Mouse (Mus musculus): ENCODE data around the gene Gnaz.
A peak's percentile ranks its signal among the peaks of the same experiment; 100 is the strongest.

Gene Gnaz

DNA sequence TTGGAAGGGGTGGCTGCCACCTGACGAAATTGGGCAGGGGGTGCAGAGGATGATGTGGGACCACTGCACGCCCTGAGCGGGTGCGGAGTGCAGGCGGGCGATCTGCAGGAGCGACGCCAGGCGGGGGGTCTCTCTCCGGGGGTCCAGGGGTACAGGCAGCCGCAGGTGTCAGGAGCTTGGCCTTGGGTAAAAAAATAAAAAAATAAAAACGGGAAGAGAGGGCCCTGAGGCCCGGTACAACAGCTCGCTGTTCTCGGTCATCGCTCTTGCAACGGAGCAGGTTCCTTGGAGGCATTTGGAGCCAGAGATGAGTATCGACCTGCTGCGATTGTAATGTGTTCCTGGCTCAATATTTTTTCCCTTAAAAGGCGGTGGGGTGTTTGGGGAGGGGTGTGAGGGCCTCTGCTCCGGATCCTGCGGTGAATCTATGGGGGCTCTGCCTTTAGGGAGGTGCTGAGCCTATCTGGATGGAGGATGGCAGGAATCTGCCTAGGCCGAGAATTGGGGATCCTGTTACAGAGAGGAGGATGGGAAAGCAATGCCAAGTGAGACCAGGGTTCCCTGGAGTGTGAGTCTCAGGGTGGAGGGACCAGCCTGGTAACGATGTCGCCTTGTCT, 782 bp downstream of the Gnaz start:
- peak in 1 of 2 experiments; percentile 18 for DNase-seq (ENCODE audit: low spot score in 2 of 2)

DNA sequence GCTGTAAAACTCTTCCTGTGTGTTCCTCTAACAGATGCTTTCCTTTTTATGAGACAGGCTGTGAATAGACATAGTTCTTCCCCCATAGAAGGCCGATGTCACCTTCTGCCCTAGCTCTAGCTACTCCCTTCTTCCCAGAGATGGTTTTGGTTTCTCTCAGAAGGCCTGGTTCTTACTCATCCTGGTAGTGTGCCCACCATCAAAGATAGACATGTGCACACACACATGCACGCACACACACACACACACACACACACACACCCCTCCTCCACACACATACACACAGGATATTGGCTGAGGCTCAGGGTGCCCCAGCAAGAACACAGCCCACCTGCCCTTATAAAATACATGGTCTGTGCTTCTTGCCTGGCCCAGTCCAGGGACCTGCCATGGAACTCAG, 2.3 kb downstream of the Gnaz start:
- DNase-seq (ENCODE audit: low spot score in 2 of 2): no peak

DNA sequence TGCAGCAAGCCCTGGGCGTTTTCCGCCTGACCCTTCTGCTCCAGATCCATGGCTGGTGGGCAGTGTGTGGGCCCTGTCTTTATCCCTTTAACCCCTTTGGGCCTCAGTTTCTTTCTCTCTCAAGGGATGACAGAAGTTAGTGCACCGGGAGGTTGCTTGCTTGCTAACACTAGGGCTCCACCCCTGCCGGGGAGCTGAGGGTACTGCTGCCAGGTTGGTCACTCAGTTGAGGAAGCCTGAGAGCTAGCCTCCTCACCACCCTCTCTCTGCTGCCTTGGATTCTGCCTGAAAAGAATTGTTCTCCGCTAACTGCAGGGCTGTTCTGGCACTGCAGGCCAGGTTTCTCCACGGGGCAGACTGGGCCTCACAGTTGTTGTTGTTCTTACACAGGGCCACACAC, 6.0 kb downstream of the Gnaz start:
- no peak for DNase-seq (ENCODE audit: low spot score in 2 of 2)

DNA sequence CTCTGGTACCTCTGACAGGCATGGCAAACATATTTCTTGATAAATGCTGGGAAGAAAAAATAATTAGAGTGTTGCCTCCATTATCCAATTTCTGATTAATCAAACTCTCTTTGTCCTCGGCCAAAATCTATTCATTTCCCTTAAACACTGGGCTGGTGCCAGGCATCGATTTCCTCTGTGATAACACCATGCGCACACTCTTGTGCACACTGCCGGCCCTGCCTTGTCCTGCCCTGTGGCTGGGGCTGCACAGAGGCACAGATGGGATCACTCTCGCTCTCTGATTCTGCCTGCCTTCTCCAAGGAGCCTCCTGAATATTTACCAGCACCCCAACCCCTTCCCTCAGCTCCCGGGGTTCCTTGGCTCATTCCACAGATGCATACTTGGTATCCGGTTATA, 8.6 kb downstream of the Gnaz start:
- no peak for DNase-seq (ENCODE audit: low spot score in 2 of 2)

DNA sequence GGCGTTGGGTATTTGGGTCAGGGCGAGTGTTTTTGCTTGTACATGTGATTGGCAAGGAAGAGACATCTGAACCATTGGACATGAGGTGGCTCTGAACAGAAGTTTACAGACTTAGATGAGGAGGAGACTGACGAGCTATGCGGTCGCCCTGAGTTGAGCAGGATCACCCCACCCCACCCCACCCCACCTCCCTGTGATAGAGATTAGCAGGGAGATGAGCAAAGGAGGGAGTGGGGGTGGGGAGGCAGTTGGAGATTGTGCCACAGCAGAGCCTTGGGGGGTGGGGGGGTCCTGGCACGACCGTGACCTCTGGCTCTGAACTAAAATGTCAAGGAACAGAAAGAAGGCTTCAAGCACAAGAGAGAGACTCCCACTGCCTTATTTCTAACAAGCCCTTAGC, 9.5 kb downstream of the Gnaz start:
- DNase-seq (ENCODE audit: low spot score in 2 of 2): no peak

DNA sequence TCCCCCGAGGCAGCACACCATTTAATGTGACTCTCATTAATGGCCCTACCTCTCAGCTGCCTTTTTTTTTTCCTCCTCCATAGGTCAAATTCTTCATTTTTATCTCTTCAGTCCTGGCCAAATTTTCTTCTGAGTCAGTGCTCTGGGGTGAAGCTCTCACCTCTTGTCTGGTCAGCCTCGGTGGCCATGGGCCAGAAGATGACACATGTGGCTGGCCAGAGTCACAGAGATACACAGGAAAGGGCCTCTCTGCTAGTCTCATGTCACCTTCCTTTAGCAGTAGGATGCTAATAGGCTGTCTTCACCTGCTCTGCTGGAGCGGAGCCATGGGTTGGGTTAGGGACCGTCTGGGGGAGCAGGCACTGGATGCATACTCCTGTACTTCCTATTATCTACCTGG, 11.1 kb downstream of the Gnaz start:
- no peak for DNase-seq (ENCODE audit: low spot score in 2 of 2)

DNA sequence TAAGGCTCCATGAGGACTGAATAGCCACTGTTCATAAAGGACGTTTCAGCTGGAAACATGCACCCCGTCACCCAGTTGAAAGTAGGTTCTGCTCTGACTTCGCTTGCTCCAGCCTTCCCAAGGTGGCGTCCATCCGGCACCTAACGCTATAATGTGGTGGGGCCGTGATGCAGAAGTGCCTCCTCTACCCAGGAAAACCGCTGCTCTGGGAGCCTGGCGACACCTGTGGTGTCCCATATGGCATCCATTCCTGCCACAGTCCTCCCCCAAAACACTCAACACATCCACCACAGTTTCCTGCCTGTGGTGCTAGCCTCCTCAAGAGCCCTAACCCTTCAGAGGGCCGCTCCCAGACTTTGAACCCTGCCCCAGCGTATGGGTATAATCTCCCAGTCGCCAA, 14.2 kb downstream of the Gnaz start:
- DNase-seq (ENCODE audit: low spot score in 2 of 2): no peak

DNA sequence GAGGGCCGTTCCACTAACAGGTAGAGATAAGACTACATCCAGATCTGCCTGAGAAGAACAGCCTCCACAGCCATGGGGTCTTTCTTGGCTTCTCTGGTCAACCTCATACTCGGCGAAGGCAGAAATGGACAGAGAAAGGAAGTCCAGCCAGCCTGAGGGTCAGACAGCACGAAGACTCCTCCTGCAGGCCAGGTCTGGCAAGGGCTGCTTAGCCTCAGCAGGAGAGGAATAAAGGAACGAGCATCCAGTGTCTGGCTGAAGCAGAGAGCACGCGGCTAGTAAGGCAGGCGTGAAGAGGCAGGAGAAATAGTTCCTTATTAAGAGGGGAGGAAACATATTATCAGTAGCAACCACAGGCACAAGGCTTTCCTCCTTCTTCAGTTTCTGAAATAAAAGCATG, 16.2 kb downstream of the Gnaz start:
- no peak for DNase-seq (ENCODE audit: low spot score in 2 of 2)

DNA sequence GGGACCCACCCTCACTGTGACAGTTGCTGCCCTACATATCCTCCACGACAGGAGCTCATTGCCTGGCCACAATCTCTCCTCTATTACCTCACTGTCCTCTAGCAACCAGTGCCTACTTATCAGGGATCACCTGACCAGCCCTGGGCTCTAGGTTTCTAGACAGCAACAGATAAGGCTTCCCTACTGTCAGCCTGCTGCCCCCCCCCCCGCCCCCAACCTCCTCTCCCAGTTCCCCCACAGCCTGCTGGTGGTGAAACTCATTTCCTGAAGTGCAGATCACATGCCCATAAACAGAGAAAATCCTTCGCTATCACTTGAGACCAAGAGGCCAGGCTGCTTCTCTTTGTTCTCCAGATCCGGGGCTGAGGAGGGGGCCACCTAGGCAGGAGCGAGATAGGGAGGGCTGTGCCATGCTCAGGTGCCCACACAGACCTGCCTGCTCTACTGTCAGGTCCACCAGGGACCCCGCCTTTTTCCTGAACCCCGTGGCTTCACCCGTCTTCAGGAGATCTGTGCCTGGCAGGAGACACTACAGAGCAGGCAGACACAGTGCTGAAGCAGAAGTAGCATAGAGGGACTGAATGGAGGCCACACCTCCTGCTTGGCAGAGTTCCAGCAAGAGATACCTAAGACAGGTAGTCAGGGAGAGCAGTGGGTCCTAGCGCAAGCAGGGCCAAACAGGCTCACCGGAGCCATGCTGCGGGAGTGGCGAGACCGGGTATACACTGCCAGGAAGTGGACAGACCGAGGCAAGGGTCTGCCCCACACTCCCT, 20.9 kb downstream of the Gnaz start:
- no peak for DNase-seq (ENCODE audit: low spot score in 2 of 2)

DNA sequence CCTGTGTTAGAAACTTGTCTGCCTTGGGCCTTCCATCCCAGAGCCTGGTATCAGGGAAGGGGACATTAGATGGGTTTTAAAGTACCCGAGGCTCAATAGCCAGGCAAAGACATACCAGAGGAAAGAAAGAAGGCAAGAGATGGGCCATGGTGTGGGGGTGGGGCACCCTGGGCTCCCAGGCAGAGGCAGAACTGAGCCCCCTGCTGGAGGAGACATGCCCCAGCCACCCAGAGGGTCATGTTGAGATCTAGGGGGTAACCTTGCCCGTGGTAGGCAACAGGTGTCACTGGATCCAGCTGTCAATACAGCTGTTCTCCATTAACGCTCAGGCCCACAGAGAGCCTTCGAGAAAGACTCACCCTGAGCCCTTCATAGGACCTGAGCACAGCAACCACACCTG, 22.8 kb downstream of the Gnaz start:
- DNase-seq (ENCODE audit: low spot score in 2 of 2): no peak

DNA sequence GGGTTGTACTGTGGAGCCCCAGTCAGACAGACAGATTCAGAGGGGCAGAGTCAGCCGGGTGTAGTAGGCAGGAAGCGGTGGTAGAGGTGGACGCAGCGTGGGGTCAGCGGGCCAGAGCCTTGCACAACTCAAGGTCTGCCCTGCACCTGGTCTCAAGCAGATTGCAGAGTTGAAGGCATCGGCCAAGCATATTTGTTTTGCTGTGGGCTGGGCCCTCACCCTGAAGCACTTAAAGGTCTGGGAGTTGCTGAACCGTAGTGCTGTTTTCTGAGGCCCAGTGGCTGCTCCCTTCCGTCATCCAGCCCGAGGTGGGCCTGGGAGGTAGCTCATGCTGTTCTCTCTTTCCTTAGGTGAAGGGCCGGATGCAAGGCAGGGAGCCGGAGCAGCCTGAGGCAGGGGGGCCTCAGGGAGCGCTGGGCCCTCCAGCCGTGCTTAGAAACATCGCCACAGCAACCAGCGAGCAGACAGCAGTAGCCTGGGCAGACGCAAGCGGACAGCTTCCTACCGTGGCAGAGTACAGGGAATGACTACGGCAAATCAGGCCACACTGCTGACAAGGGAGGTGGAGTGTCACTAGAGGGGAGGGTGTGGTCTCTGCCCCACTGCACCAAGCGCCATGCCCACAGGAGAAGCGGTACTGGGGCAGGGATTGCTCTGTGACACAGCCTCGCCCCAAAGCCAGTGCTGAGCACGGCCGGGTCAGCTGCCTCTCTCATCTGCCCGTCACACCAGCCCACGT, 23.8 kb downstream of the Gnaz start:
- no peak for DNase-seq (ENCODE audit: low spot score in 2 of 2)

DNA sequence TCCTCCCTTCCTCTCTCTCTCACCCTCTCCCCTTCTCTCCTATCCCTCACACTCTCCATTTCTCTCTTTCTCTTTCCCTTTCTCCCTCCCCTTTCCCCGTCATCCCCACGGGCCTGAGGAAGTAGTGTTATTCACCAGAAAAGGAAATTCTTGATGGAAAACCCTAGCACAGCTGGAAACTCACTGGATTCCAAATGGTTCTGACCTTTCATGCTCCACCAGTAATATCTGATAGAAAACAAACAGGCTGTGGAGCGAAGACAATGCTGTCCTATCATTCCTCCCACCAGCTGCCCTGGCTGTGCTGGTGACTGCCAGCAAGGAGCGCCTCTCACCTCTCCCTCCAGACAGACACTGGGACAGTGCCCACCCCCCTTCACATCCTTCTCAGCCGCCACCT, 27.9 kb downstream of the Gnaz start:
- DNase-seq (ENCODE audit: low spot score in 2 of 2): no peak

DNA sequence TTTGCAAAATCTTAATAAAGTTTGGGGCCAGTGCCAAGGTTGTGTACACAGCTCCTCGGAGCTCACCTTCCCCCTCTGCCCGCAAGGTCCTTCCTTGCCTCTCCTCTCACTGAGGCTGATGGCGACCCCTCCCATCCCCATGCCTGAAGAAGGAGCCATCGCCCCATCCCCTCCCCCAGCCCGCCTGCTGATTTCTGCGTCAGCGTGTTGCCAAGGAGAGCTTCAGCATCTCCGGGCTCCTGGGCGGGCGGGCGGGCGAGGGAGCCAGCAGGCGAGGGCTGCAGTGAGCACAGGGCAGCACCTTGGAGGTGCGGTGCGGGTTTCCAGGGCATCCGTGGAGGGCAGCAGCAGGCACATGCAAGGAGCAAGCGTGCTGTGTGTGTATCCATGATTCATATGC, 28.4 kb downstream of the Gnaz start:
- DNase-seq (ENCODE audit: low spot score in 2 of 2): no peak

DNA sequence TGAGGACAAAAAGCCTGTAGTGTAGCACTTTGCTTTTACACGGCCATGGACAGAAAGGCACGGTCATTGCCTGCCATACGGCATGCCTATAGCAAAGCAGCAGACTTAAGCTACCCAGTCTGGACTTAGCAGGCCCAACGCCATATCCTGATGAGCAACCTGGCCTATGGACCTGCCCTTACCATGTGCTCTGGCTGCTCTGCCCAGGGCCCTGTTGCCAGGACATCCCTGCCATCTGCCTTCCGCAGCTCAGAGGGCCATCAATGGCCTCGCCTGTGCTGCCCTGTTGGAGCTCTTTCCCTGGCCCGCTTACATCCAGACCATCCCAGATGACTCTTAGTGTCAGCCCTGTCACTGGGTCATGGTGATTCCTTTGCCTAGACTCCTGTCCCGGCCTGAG, 34.4 kb downstream of the Gnaz start:
- DNase-seq (ENCODE audit: low spot score in 2 of 2): no peak

DNA sequence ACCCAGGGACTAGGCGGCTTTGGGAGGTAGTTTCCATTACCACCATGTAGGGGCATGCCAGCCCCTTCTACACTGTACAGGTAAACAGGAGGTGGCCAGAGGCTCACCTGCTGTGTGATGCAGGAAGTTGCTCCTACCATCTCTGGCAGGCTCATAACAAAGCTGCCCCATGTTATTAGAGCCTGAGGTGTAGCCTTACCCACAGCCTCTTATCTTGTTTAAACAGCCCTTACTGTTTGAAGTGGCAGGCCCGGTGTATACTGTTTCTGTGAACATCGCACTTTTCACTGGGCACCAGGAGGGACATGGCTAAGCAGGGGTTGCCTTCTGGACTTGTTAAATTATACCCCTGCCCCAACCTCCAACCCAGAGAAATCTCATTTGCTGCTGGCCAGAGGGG, 37.1 kb downstream of the Gnaz start:
- DNase-seq (ENCODE audit: low spot score in 2 of 2): no peak

DNA sequence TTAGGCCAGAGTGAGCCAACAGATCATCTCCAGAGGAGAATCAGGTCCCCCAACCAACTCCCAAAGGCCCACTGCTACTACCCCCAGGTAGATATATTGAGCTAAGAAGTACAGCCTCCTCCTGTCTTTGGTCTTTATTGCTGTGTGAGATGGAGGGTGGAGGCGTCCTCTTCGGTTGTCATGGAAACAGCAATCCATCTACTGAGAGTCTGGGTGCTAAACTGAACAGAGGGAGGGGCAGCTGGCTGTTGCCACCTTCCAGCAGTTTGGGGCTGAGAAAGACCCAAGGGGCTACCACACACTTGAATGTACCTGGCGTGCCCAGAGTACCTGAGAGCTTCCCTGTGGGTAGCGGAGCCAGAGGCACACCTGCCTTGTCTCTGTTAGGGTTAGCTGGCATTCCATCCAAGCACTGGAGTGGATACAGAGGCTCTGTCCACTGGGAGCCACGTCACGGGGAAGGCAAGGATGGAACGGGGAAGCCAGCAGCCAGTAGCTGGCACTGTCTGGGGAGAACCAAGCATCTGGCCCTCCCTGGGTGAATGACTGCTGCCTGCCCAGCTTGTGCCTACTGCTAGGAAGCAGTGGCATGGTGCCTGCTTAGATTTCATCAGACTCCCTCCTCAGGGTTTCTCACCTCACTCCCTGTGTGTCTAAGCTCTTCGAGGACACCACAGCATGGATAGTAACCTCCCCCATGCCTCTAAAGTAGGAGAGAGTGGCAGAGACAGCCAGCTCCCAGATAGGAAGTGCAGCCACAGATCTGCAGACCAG, 40.1 kb downstream of the Gnaz start:
- DNase-seq (ENCODE audit: low spot score in 2 of 2): no peak

DNA sequence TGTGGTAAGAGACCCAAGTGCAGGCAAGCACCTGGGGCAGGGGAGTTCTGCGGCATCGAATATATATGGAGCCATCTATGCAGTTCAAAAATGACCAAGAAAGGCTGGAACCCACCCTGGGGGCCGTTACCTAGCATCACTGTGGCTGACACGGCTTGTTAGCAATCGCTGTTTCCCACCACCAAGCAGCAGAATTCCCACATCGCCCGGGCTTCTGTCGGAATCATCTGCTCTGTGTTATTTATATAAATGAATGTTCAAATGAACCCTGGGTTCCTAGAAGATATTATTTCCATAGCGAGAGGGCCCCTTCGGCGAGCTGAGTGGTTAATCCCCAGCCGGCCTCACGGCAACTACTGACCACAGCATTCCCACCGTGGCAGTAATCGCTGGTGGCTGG, 43.7 kb downstream of the Gnaz start:
- DNase-seq (ENCODE audit: low spot score in 2 of 2): no peak

DNA sequence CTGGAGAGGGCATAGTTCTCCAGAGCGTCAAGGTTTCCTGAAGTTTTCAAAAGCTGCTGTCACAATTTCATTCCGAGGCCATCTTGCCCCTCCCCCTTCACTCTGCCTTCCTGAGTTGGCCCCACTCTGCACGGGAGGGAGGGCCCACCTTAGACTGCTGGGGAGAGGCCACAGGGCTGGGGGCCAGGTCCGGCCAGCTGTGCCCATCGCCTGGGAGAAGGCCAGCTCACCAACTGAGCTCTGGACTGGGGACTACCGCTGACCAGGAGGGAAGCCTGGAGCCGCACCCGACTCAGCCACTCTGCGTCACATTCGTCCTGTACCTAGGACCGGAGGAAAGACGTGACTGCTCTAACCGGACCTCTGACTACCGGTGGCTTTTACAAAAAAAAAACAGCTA, 48.5 kb downstream of the Gnaz start:
- no peak for DNase-seq (ENCODE audit: low spot score in 2 of 2)

DNA sequence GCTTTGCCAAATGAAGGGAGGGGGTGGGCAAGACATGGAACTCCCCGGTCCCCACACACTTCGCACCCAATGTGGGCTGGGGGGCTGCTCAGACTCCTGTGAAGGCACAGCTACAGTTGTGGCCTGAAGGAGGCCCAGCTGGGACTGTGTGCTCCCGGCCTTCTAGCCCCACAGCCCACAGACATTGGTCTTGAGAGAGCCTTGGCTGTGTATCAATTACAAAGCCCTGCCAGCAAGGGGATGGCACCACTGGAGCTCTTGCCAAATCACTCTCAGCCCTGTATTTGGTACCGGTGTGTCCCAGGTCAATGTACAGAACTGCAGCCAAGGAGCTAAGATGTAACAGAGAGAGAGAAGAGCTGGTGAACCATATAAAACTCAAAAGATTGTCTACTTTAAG, 49.5 kb downstream of the Gnaz start:
- DNase-seq (ENCODE audit: low spot score in 2 of 2): no peak

DNA sequence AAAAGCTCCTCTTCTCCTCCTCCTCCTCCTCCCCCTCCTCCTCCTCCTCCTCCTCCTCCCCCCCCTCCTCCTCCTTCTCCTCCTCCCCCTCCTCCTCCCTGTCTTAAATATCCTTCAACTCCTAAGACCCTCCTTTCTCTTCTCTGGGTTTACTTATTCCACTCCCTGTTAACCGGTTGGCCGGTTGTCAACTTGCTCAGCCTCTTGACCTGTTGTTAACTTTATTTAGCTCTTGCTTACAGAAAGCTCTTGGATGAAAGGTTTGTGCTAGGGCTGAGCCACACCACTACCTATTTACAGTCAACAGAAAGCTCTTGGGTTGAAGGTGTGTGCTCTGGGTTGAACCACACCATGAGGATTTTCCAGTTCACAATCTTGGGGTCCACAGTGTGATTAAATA, 53.3 kb downstream of the Gnaz start:
- no peak for DNase-seq (ENCODE audit: low spot score in 2 of 2)

DNA sequence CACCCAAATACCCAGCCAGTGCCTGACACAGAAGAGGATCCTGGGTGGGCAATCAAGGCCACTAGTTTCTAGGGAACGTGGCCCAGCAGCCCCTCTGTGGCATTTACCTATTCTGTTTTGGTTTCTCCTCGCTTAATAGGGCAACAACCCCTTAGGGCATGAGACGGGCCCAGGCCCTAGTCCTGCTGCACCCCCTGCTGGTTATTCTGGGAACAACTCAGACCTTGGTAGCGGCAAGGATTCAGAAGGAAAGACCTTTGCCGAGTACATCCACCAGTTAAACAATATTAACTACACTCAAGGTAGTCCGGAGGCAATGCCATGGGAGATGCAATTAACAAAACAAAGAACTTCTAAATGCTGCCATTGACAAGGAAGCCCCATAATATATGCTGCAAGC, 54.2 kb downstream of the Gnaz start:
- peak; percentile 40 to 74 for DNase-seq (ENCODE audit: low spot score in 2 of 2)

DNA sequence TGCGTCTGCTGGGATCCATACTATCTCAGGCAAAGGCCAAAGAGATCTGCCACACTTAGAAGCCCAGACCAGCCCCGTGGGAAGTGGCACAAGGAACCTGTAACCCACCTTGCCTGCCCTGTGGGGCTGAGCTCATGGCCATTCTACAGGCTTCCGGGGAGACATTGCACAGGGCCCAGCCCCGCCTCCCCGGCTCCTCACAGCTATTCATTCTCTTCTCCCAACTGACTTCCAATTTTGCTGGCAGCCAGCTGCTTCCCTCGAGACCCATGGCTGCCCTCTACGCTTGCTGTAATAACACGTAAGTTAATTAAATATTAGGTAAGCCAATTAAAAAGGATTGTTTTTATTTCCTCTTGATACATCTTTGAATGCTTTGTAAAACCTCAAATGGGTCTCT, 59.5 kb downstream of the Gnaz start:
- DNase-seq (ENCODE audit: low spot score in 2 of 2): no peak
